Comparison of ENCODE assay signal across 8 mouse cellular contexts in the genomic region with DNA sequence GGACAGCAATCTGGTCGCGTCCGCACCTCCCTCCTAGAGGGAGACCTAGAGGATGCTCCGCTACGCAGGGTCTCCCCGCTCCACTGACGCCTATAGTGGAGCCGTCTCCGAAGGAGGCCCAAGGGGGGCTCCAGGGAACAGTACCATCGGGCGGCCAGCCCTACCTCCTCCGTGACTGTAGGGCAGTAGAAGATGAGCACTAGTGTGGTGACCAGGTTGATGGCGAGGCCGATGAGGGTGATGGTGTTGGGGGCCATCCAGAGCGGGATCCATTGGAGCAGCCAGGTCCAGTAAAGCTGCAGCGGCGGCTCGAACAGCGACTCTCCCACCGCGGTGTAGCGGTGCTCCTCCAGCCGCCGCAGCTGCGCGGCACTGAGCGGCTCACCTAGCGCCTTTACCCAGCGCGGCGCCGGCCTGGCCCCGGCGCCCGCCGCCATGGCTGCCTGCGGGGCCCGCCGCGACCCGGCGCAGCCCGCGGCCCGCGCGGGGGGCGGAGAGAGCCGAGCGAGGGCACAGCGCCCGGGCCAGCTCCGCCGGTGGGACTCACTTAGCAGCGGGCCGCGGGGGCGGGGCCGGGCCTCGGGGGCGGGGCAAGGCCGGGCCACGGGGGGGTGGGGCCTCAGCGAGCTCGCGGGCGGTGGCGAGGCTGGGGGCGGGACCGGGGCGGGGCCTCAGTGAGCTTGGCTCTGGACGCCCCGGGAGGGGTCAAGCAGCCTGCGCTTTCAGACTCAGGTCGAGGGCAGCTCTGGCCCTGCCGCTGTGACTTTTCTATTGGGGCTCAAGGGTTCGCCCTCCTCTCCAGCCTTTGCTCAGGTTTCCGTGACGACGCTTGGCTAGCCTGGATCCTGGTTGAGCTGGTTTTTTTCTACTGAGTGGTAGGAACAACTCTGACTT. TPM values are rescaled to one million over a fixed set of nuclear protein-coding genes. Genes with fewer than 3 reads are reported as not detected.
DNase-seq lines count a peak whose midpoint lies in the region; ATAC-seq and TF ChIP-seq lines count a peak whose summit lies in the region.

A gene (minus strand): TSS at position 653 of the 894 bp plus-strand sequence.

- 2% methylated on average over 52 of the region's 80 CpGs for WGBS in lung, postnatal 0 days

- peak; percentile 91 for DNase-seq in MN1 (ENCODE audit: low spot score)
- peak; percentile 81 for DNase-seq in cerebellum, adult 8-10 months
- peak; percentile 77 to 89 for DNase-seq in layer of hippocampus, postnatal 10 days (ENCODE audit: low spot score in 2 of 2)
- peak; percentile 96 for DNase-seq in lung, postnatal 0 days (ENCODE audit: low spot score)
- peak; percentile 75 for DNase-seq in ovary, postnatal 14 days (ENCODE audit: low spot score)
- DNase-seq in thymus, postnatal 14 days, result peak; percentile 90

- peaks cover 2% of the 10 kb centered on the region; the same call in 1 of the 2 replicates for H3K4me1 ChIP-seq in lung, postnatal 0 days (ENCODE audit: insufficient read depth, low read depth, low read length)

- TF ChIP-seq CTCF in lung, postnatal 0 days (IDR thresholded peaks at IDR 0.05), result 0 out of 2 replicates have a peak, but pooled peaks have one; percentile 5

- H3K4me2 ChIP-seq in lung, postnatal 0 days (replicated peaks; ENCODE audit: low read depth, low read length), result peak within 1 kb of the TSS; percentile 76

- no peak for TF ChIP-seq EP300 in lung, postnatal 0 days (IDR thresholded peaks at IDR 0.05)

- H3K27ac ChIP-seq in lung, postnatal 0 days (ENCODE audit: low read length), result peak within 1 kb of the TSS; percentile 88

- peak; percentile 77 for ATAC-seq in frontal cortex, adult (ENCODE audit: low TSS enrichment)
- peak; percentile 74 to 76 for ATAC-seq in hematopoietic stem cell, adult 5-6 weeks (replicated peaks in 1 of 2; ENCODE audit: insufficient read depth in 1 of 2, low FRiP score in 2 of 2, low TSS enrichment in 1 of 2, low read depth in 1 of 2, poor library complexity in 2 of 2, severe bottlenecking in 2 of 2)
- ATAC-seq in lung, postnatal 0 days, result peak; percentile 92

- no peaks in the 10 kb centered on the region for H3K27me3 ChIP-seq in lung, postnatal 0 days (replicated peaks; ENCODE audit: insufficient read depth, low read length)

- H3K4me3 ChIP-seq in lung, postnatal 0 days (ENCODE audit: low read depth, low read length), result peak within 1 kb of the TSS; percentile 90

- H3K9me3 ChIP-seq in lung, postnatal 0 days (ENCODE audit: low read length), result no peaks in the 10 kb centered on the region

- H3K36me3 ChIP-seq in lung, postnatal 0 days (ENCODE audit: insufficient read depth, low read length), result no peaks in the 10 kb centered on the region

- H3K9ac ChIP-seq in lung, postnatal 0 days (replicated peaks; ENCODE audit: low read depth), result peak within 1 kb of the TSS; percentile 69

RNA-seq across cellular contexts. Expression of the gene that starts here (rescaled TPM):
- total RNA-seq in hematopoietic stem cell, adult 5-6 weeks (2017), result 13.3 and 13.8 TPM in 2 replicates
- 10 to 100 TPM; 30.4 to 31.4 TPM for total RNA-seq in layer of hippocampus, postnatal 10 days (2021)
- 120 and 125 TPM in 2 replicates for polyA plus RNA-seq in lung, postnatal 0 days (2015; fragmentation: Nextera tagmentation; extraction: Ambion mirVana)

Comparison
In these comparisons a context has a peak if more than half of its experiments do, and no peak if none do; other contexts are left out.
1. Peak in every context shown above with its lines: DNase-seq, ATAC-seq, H3K4me3 ChIP-seq and H3K27ac ChIP-seq.